Mouse (Mus musculus): ENCODE data around the gene Acot7.

- TF ChIP-seq POLR2A (IDR thresholded peaks at IDR 0.05; ENCODE audit: extremely low read depth, insufficient read depth, low read length): no peak
- peak; percentile 47; the same call in 1 of the 2 replicates for TF ChIP-seq CTCF (IDR thresholded peaks at IDR 0.05; ENCODE audit: low read depth, low read length)
Measured at GRCm38 (mm10) chr4:152264867-152265568, 87.1 kb downstream of the Acot7 start.
